Mouse (Mus musculus): ENCODE data around the gene Mrps17.

- no peak for TF ChIP-seq CTCF (IDR thresholded peaks at IDR 0.05; ENCODE audit: borderline replicate concordance, insufficient read depth, low read depth, low read length)
- no peak for TF ChIP-seq POLR2A (IDR thresholded peaks at IDR 0.05; ENCODE audit: borderline replicate concordance, insufficient read depth, low read length)
Measured at GRCm38 (mm10) chr5:129703368-129703767, 11.9 kb upstream of the Mrps17 start.

Data from cerebellum, adult 2 months (tissue).